Mouse (Mus musculus): ENCODE measurements around the gene Setd5.

- TF ChIP-seq POLR2A (IDR thresholded peaks at IDR 0.05; ENCODE audit: borderline replicate concordance, low read depth, low read length) (no peak), CTCF (IDR thresholded peaks at IDR 0.05; ENCODE audit: low read depth, low read length) (no peak)
Measured at GRCm38 (mm10) chr6:113082229-113082628, 5.1 kb downstream of the Setd5 start.
